Mouse (Mus musculus) ES-Bruce4 (cell line): ENCODE measurements at regions not wholly inside any gene's neighbourhood (a gene's known extent, or its start where the extent isn't known, plus 50 kb on each side); places are given as distances from the start of the nearest gene placed in this dataset.

Experiments
- CTCF ChIP-seq: IDR thresholded peaks from one replicate; pipeline ENCODE4 v1.8.1; 2011; ENCODE audit warnings: low read depth, low read length
- EP300 ChIP-seq: IDR thresholded peaks from 2 replicates; pipeline ENCODE4 v1.6.1; 2011; ENCODE audit warnings: low read depth, low read length; ENCODE audit not compliant: insufficient read depth
- POLR2A ChIP-seq: IDR thresholded peaks from one replicate; pipeline ENCODE4 v1.8.1; 2011; ENCODE audit warnings: low read length; ENCODE audit not compliant: insufficient read depth

DNA sequence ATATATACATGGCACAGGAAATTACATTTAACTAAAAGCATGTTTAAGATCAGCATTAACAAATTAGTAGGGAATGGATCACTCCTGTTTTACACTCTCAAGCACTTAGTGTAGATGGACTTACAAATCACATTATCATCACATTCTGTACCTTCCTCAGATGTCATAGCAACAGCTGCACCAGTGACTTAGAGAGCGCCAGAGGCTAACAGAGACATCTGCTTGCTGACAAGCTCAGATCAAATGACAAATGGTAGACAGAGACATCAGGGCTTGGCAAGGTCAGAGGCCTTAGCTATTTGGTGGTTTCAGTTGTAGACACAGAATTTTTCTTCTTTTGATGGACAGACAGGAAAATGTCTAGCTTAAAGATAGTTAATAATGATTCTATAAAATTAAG, 897.5 kb upstream of the Slc10a2 start:
- TF ChIP-seq CTCF (no peak), POLR2A (no peak), EP300 (no peak)
